Mouse (Mus musculus) common myeloid progenitor, adult 5-6 weeks (primary cell): Measurements from ENCODE around the gene 1110017D15Rik. TPM values are rescaled to one million over a fixed set of nuclear protein-coding genes. Genes with fewer than 3 reads are reported as not detected.

Experiments used
- ATAC-seq: replicated peaks from 2 replicates; pipeline ENCODE4 v1.8.0; 2016; ENCODE audit warnings: low read depth, mild to moderate bottlenecking, moderate TSS enrichment, inconsistent platforms; ENCODE audit not compliant: poor library complexity, severe bottlenecking
- total RNA-seq: library from RNA; stranded (forward); fragments of 200-1000, 187-1606 nt; gene quantifications from 2 replicates; pipeline ENCODE4 v1.2.3, GENCODE M21; 2017

The 1110017D15Rik gene
- total RNA-seq, 1 experiment from 2014 or later, result not detected

DNA sequence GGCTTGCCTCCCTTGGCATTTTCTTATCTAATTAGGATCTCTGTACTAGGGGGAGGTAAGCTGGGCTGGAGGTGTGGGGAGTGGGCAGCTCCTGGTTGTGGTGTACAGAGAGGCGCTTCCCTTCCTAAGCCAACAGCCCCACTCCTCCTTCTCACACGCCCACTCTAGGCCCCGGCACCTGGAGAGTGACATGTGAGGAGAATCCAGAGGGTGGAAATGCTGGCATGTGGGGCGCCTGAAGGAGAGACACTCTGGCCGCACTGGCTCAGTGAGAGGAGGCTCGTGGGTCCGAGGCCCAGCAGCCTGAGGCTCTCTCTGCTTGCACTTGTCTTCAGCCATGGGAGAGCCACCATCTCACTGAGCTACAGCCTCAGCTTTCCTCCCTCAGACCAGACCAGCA, 1.2 kb upstream of the 1110017D15Rik start:
- no peak for ATAC-seq

- no peak for ATAC-seq
These were observed 3.4 kb downstream of the 1110017D15Rik start for GRCm38 (mm10) chr4:41513714-41514113.

DNA sequence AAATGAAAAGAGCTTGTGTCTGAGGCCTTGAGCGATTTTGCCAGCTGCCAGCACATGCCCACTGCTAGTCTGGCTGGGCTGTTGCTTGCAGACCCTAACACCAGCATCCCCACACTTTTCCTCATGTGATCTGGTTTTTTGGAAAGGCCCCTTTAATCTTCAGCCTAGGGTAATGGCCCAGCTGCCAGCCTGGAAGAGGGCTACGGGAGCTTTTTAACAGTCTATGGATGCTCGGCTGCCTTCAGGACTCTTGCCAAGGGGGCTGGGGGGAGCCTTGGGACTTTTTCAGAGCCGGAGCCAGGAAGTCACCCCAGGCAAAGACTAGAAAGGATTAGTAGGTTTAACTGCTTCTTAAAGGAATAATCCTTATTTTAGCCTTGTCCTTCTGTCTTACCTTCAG, 3.8 kb downstream of the 1110017D15Rik start:
- ATAC-seq, result no peak

GRCm38 (mm10) chr4:41507998-41508397, 9.1 kb downstream of the 1110017D15Rik start:
- no peak for ATAC-seq

DNA sequence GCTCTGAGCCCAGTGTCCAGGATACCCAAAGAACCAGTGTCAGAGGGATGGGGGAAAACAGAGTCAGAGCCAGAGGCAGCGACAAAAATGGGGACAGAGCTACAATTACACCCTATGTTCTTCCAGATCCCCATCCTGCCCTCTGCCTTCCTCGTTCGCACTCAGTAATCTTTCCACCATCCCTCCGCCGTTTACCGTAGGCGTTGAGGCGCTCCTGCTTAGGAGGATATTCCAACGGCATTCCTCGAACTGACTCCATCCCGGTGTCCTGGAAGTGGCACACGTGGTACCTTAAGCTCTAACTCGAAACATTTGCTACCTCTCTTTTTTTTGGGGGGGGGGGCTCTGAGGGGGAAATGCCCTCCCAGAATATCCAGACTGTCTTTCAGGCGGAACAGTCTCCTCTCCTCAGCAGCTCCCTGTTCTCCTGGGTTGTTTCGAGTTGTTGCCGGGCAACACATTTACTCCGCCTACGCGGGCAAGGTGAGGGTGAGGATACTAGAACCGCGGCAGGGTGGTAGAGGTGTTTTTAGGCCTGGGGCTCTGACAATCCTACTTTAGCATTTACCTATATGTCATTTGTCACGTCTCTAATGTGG, 9.7 kb downstream of the 1110017D15Rik start:
- ATAC-seq, result no peak

GRCm38 (mm10) chr4:41506906-41507305, 10.2 kb downstream of the 1110017D15Rik start:
- ATAC-seq, result peak; percentile 70

DNA sequence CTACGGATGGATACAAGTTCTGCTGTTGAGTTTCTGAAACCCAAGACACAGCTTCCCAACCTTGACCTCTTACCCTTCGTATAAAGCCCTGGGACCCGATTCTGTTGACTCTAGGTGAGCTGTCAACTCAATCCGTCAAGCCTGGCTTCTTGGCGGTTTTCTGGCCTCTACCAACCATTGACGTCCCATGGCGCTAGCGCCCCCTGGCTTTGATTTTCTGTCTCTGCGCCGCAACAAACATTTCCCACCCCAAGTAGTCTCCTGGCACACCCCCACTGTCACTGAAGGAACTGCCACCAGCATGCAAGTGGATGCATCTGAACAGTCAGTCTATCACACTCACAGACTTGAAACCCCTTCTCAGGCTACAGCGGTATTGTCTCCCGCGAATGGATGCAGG, 11.0 kb downstream of the 1110017D15Rik start:
- no peak; the same call in 1 of the 2 replicates for ATAC-seq

DNA sequence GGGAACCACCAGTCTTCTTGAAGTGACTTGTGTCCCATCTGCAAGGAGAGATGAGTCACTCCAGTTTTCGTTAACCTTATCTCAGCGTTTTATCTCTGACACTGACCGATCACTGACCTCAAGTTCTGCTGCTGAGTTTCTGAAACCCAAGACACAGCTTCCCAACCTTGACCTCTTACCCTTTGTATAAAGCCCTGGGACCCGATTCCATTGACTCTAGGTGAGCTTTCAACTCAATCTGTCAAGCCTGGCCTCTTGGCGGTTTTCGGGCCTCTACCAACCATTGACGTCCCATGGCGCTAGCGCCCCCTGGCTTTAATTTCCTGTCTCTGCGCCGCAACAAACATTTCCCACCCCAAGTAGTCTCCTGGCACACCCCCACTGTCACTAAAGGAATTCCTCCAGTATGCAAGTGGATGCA, 12.0 kb downstream of the 1110017D15Rik start:
- no peak for ATAC-seq

- no peak for ATAC-seq
These were observed 12.8 kb downstream of the 1110017D15Rik start for GRCm38 (mm10) chr4:41504325-41504724.

DNA sequence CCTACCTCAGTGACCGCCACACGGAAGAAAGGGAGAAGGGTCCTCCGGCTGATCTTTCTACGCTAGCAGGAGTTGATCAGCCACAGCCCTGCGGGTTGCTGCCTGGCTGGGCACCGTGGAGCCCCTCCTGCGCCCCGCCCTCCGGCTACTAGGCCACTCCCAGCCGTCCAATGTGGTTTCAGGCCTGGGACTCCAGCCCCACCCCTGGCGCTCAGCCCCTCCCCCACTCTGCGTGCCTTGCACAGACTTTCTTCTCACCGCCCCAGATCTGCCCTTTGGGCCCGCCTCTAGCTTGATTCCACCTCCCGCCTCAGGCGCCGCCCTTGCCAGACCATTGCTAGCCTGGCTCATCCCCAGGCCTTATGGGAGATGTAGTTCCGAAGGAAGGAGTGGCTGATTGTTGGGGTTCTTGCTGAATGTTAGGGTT, 14.1 kb downstream of the 1110017D15Rik start, which contains the start of gene AI464131:
AI464131 (minus strand) TSS at position 91 of the 427 bp plus-strand sequence.
- peak; percentile 79 for ATAC-seq

DNA sequence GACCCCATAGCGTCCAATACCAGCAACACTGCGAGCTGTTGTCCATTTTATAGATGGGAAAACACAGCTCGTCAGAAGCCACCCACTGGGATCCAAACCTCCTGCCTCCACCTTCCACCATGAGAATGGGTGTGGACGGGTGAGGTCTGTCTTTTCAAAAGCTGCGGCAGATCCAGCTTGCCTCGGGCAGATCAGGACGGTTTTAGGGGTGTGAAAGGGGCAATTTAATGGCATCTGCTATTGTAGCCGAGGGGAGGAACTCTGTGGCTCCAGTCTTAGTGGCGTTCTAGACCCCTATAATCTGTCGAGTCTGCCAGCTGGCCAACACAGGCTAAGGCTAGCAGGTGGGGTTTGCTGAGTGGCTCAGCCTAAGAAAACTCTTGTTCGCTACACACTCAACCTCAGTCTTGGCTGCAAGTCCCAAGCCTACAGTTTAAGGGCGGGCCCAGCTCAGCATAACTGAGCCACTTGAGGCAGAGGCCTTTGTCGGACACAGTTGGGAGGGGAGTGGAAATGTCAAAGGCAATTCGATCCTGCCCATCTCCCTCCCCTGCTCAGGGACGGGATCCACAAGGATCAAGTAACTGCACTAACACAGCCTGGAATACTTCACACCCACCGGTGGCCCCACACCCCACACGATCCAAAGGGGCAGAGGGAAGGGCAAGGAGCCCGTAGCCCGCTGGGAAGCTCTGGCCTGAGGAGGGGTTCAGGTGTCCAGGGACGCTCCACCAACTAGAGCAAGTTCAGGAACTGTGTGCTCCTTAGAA, 14.8 kb downstream of the 1110017D15Rik start:
- ATAC-seq, result peak; percentile 1; the same call in 1 of the 2 replicates

DNA sequence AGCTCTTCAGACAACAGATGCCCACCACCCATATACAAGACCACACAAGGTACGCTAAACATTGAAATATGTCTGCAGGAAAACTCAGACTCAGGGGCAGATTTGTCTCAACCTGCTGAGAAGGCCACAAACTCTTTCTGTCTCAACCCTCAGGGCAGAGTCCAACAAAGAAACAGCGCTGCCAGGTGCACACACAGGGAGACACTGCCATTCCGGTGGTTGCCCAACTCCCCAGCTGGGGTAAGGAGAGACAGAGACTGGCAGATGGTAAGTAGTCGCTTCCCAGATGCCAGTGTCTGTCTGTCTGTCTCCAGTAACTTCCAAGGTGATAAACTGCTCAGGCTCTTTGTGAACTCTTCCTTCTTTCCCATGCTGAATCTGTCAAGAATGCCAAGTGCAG, 16.3 kb downstream of the 1110017D15Rik start:
- no peak for ATAC-seq

DNA sequence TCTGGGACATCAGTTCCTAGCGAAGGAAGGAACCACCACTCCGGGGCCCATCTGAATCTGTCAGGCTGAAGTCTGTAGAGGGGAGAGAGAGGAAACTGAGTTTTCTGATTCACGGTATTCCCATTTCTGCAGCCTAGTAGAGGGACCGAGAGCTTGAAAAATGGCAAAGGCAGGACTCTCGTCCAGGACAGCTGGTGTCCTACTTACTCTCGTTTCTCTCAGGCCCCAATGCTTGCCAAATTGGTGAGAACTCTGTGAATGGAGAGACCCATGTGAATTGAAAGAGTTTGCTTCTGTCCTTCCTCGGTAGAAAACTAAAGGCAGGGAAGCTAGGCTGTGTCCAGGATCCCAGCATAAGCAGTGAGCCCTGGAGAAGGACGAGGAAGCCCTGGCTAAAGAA, 17.5 kb downstream of the 1110017D15Rik start:
- no peak for ATAC-seq

DNA sequence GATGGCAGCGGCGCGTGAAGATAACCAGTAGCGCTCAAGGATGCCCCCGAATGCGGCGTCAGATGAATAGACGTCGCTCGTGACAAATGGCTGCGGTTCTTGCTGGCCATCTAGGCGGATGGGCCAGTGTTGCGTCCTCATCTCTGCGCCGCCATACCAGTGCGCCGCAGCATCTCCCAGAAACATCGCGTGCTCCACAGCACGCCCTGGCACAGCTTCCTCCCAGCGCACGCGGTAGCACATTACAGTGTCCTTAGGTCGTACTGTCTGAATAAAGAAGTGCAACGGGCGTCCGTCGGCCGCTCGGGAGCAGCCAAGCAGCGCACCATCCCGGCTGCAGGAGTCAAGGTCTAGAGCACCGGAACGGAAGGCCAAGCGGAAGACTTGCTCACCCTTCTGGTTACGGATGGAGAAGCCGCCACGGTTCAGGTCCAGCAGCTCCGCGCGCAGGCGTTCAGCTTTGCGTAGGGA, 18.2 kb downstream of the 1110017D15Rik start:
- 0 out of 2 replicates have a peak, but pooled peaks have one; percentile 11 for ATAC-seq

DNA sequence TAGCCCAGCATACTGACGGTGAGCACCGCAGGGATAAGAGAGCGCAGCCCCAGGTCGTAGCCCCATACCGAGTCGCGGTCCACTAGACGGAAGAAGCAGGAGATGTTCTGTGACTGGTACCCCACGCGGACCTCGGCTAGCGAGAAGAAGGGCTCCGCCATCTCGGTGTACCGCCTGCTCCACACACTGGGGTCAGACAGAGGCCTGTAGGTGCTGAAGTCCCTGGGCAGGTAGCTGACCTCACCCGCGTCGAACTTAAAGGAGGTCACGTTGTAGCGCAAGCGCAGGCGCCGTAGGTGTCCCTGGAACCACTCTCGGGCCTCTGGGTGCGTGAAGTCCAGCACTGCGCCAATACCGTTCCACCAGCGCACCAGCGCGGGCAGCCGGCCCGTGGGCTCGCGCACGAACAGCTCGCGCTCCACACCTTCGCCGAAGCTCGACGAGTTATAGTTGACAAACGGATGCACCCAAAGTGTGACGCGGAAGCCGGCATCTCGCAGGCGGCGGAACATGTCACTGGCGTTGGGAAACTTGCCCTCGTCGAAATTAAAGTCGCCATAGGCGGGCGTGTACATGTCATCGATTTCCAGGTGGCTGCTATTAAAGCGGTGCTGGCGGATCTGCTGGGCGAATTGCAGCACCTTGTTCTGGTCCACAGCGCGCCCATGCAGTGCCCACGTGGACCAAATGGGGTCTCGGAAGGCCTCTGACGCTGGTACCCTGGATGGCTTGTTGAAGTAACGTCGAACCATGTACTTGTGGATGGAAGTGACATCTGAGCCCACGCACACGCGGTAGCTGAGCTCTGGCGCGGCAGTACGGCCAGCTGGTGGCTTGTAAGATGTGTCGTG, 18.9 kb downstream of the 1110017D15Rik start:
- no peak for ATAC-seq

- peak; percentile 61 for ATAC-seq
These were observed 19.6 kb downstream of the 1110017D15Rik start for GRCm38 (mm10) chr4:41497579-41497978.

- ATAC-seq, result no peak
These were observed 20.1 kb downstream of the 1110017D15Rik start for GRCm38 (mm10) chr4:41497046-41497445.

DNA sequence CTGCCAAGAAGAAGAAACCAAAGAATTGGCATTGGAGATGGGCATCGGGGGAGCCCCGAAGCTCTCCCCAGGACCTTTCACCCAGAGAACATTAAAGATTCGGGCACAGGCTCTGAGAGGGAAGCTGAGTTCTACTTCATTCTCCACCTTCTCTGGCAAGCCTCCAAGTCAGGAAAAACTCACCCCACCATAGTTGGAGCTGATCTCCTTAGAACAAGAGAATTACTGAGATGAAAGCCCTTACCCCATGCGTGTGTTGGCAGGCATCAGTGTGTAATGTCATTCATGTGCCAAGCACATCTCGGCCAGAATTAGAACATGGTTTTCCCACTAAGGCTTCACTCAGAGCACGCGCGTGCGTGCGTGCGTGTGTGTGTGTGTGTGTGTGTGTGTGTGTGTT, 21.3 kb downstream of the 1110017D15Rik start:
- no peak for ATAC-seq

- ATAC-seq, result no peak
These were observed 22.1 kb downstream of the 1110017D15Rik start for GRCm38 (mm10) chr4:41495076-41495475.

DNA sequence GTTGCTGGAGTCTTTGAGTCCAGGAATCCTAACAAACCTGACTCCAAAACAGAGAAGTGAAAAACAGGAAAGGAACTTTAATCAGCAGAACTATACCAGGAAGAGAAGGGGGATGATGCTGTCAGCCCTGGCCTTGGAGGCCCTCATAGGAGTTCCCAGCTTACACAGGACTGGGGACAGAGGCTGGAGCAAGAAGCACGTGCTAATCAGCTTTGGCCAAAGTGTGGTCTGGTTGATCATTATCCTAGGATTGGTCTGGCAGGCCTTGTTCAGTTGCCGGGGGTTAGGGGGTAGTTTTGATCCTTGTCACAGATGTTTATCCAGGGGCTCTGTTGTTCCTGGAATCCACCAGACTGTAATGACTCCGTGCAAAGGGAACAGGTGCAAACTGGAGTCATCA, 22.8 kb downstream of the 1110017D15Rik start:
- no peak for ATAC-seq
